Mouse (Mus musculus) megakaryocyte progenitor cell, adult 5-6 weeks (primary cell): ENCODE results near the gene Cdh1. TPM values are rescaled to one million over a fixed set of nuclear protein-coding genes. Genes with fewer than 3 reads are reported as not detected.
"Not testable (repeated sequence)": the region's sequence is repeated elsewhere in the genome, so short reads cannot be mapped to it uniquely, and the experiment has no call there.

Experiments used
- ATAC-seq: replicated peaks from 2 replicates; pipeline ENCODE4 v1.8.0; 2016; ENCODE audit warnings: mild to moderate bottlenecking, moderate TSS enrichment, inconsistent platforms; ENCODE audit not compliant: poor library complexity
- total RNA-seq, 2 experiments: library from RNA; stranded (forward) in 1 of 2; stranded (reverse) in 1 of 2; fragments of 157-497, 149-512 nt in 1 of 2; fragments of 200-1000 nt in 1 of 2; gene quantifications; 2 replicates each; pipeline versions ENCODE4 v1.2.3 to v1.2.4; 2015 to 2017

Cdh1 gene
- total RNA-seq, 2 experiments from 2014 or later, result 0.62 to 1.2 TPM

GRCm38 (mm10) chr8:106588443-106589431 is 14.4 kb upstream of the Cdh1 start:
- peak; percentile 52 for ATAC-seq

GRCm38 (mm10) chr8:106592458-106592857 is 10.7 kb upstream of the Cdh1 start:
- ATAC-seq, result no peak

- ATAC-seq, result not testable (repeated sequence)
Measured at GRCm38 (mm10) chr8:106595623-106596022, 7.5 kb upstream of the Cdh1 start.

- ATAC-seq, result no peak
Measured at GRCm38 (mm10) chr8:106597067-106597466, 6.1 kb upstream of the Cdh1 start.

GRCm38 (mm10) chr8:106599265-106599979 is 3.7 kb upstream of the Cdh1 start:
- ATAC-seq, result no peak

GRCm38 (mm10) chr8:106603933-106604332 is 782 bp downstream of the Cdh1 start:
- no peak for ATAC-seq

- no peak for ATAC-seq
Measured at GRCm38 (mm10) chr8:106605657-106606056, 2.5 kb downstream of the Cdh1 start.

GRCm38 (mm10) chr8:106606121-106606520 is 3.0 kb downstream of the Cdh1 start:
- ATAC-seq, result no peak

GRCm38 (mm10) chr8:106606601-106607145 is 3.5 kb downstream of the Cdh1 start:
- no peak for ATAC-seq

- not testable (repeated sequence) for ATAC-seq
Measured at GRCm38 (mm10) chr8:106607783-106608182, 4.6 kb downstream of the Cdh1 start.

GRCm38 (mm10) chr8:106608425-106608824 is 5.3 kb downstream of the Cdh1 start:
- no peak for ATAC-seq

- no peak for ATAC-seq
Measured at GRCm38 (mm10) chr8:106609076-106609903, 6.1 kb downstream of the Cdh1 start.

- peak; percentile 40 for ATAC-seq
Measured at GRCm38 (mm10) chr8:106610958-106611640, 7.9 kb downstream of the Cdh1 start.

- peak; percentile 88 for ATAC-seq
Measured at GRCm38 (mm10) chr8:106612047-106612446, 8.9 kb downstream of the Cdh1 start.

- ATAC-seq, result no peak
Measured at GRCm38 (mm10) chr8:106614704-106615103, 11.6 kb downstream of the Cdh1 start.

GRCm38 (mm10) chr8:106615661-106616299 is 12.6 kb downstream of the Cdh1 start:
- no peak for ATAC-seq

- ATAC-seq, result no peak
Measured at GRCm38 (mm10) chr8:106616679-106617078, 13.5 kb downstream of the Cdh1 start.

- no peak for ATAC-seq
Measured at GRCm38 (mm10) chr8:106617196-106617595, 14.0 kb downstream of the Cdh1 start.

- no peak for ATAC-seq
Measured at GRCm38 (mm10) chr8:106617865-106618264, 14.7 kb downstream of the Cdh1 start.

- ATAC-seq, result no peak
Measured at GRCm38 (mm10) chr8:106618324-106618723, 15.2 kb downstream of the Cdh1 start.
